Mouse (Mus musculus) spleen, adult 10 weeks (tissue): ENCODE data around the gene Gm32802. TPM values are rescaled to one million over a fixed set of nuclear protein-coding genes. Genes with fewer than 3 reads are reported as not detected.

ENCODE experiments used
- polyA plus RNA-seq: library from polyadenylated mRNA; stranded (reverse); fragments of 350-450 nt; fragmentation: Illumina TruSeq; extraction: RNeasy Lipid Tissue Mini Kit (QIAGEN cat#74804); gene quantifications from one replicate; pipeline ENCODE4 v1.2.3, GENCODE M21; 2015; ENCODE audit warnings: low replicate concordance; ENCODE audit not compliant: insufficient read depth

Gm32802 gene
- polyA plus RNA-seq, result not detected

DNA sequence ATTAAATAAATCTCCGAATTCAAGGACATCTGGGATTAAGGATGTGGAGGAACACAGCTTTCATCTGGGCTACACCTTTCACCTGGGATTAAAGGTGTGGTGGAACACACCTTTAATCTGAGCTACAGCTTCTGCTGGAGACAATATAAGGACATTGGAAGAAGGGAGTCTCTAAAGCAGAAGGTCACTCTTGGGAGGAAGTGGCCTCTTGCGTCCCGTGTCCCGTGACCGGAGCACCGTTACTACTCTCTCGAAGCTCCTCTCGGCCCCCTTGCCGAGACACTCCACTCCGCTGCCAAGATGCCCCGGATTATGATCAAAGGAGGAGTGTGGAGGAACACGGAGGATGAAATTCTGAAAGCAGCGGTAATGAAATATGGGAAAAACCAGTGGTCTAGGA, at the start of gene Gm32802:
Gm32802 (plus strand) TSS at position 301 of the 400 bp plus-strand sequence.

DNA sequence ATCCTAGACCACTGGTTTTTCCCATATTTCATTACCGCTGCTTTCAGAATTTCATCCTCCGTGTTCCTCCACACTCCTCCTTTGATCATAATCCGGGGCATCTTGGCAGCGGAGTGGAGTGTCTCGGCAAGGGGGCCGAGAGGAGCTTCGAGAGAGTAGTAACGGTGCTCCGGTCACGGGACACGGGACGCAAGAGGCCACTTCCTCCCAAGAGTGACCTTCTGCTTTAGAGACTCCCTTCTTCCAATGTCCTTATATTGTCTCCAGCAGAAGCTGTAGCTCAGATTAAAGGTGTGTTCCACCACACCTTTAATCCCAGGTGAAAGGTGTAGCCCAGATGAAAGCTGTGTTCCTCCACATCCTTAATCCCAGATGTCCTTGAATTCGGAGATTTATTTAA, 17.8 kb upstream of the Gm32802 start, which contains the start of gene Gm32717:
Gm32717 (minus strand) TSS at position 101 of the 400 bp plus-strand sequence.

DNA sequence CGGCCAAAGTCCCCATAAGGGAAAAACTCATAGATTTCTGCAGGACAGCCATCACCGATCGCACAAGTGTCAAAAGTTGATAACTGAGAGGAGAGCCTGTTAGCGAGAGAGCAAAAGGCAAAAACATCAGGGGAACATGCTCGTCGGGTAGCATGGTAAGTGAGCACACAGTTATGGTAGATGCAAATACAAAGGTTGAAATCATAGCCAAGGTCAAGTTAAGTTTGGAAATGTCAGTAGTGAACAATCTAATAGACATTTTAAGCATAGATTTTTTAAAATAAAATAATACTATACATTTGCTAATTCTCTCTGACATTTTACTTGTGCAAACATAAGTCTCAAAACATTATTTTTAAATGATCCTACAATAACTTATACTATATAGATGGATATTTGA, 36.5 kb downstream of the Gm32802 start, which contains the start of gene Iltifb:
Iltifb (minus strand) TSS at position 101 of the 400 bp plus-strand sequence.

Other genes starting within 250 kb of the Gm32802 start
- gene Mdm1, start 116.9 kb upstream of the Gm32802 start, polyA plus RNA-seq, result 11.2 TPM
- gene Il22, start 53.7 kb upstream of the Gm32802 start, polyA plus RNA-seq, result not detected
- not detected for gene Gm32717, start 17.9 kb upstream of the Gm32802 start, polyA plus RNA-seq
- gene Iltifb, start 36.4 kb downstream of the Gm32802 start, polyA plus RNA-seq, result not detected
- gene Gm9040, start 68.3 kb downstream of the Gm32802 start, polyA plus RNA-seq, result not detected
- not detected for gene Gm9044, start 73.7 kb downstream of the Gm32802 start, polyA plus RNA-seq
- 0.14 TPM for gene Gm9045, start 79.1 kb downstream of the Gm32802 start, polyA plus RNA-seq
- gene Gm9046, start 84.6 kb downstream of the Gm32802 start, polyA plus RNA-seq, result not detected
- gene Gm9048, start 90.0 kb downstream of the Gm32802 start, polyA plus RNA-seq, result not detected
- 0.14 TPM for gene Gm9049, start 95.4 kb downstream of the Gm32802 start, polyA plus RNA-seq
- 1.8 TPM for gene Ifng, start 182.4 kb downstream of the Gm32802 start, polyA plus RNA-seq